Mouse (Mus musculus) hindbrain, postnatal 0 days (tissue): ENCODE data around the gene Adar. TPM values are rescaled to one million over a fixed set of nuclear protein-coding genes. Genes with fewer than 3 reads are reported as not detected.

ENCODE experiments used
- ATAC-seq: fragments of 200-750 bp; cut with Nextera tagmentation; 2 replicates; pipeline ENCODE4 v1.8.0; 2017; ENCODE audit warnings: mild to moderate bottlenecking, moderate TSS enrichment, moderate library complexity
- DNase-seq: peaks from one replicate; pipeline ENCODE4 v3.0.0-alpha.2; 2015; ENCODE audit warnings: low spot score
- H3K27ac ChIP-seq: fragments of 300-500 bp; sonication (generic); 2 replicates; pipeline ENCODE4 v1.5.1; 2014; ENCODE audit warnings: mild to moderate bottlenecking
- H3K27me3 ChIP-seq: fragments of 300-500 bp; sonication (generic); 2 replicates; pipeline ENCODE4 v1.6.1; 2014; ENCODE audit warnings: low read length, mixed read lengths; ENCODE audit not compliant: insufficient read depth
- H3K36me3 ChIP-seq: fragments of 300-500 bp; sonication (generic); 2 replicates; pipeline ENCODE4 v1.6.1; 2014; ENCODE audit warnings: low read length, mixed read lengths; ENCODE audit not compliant: insufficient read depth
- H3K4me1 ChIP-seq: fragments of 300-500 bp; sonication (generic); 2 replicates; pipeline ENCODE4 v1.6.1; 2014; ENCODE audit warnings: antibody characterized with exemption, low read length, mixed read lengths; ENCODE audit not compliant: insufficient read depth
- H3K4me2 ChIP-seq: fragments of 300-500 bp; sonication (generic); 2 replicates; pipeline ENCODE4 v1.6.1; 2014; ENCODE audit warnings: low read depth, mild to moderate bottlenecking, low read length, moderate library complexity, mixed read lengths
- H3K4me3 ChIP-seq: fragments of 300-500 bp; sonication (generic); 2 replicates; pipeline ENCODE4 v1.5.1; 2014; ENCODE audit warnings: low read length
- H3K9ac ChIP-seq: fragments of 300-500 bp; sonication (generic); replicated peaks from 2 replicates; pipeline ENCODE4 v1.6.1; 2014; ENCODE audit warnings: mild to moderate bottlenecking, low read length, moderate library complexity, mixed read lengths
- H3K9me3 ChIP-seq: fragments of 300-500 bp; sonication (generic); 2 replicates; pipeline ENCODE4 v1.6.1; 2016; ENCODE audit warnings: low read length, mixed read lengths
- CTCF ChIP-seq: IDR thresholded peaks from 2 replicates; pipeline ENCODE4 v1.5.1; 2016; ENCODE audit warnings: antibody characterized with exemption, control low read depth, low read depth
- WGBS: fragments of 180-500 bp; shearing (Covaris S2); extraction: QIAGEN DNeasy Blood & Tissue Kit; methylation state at CpG from one replicate; pipeline ENCODE4 v1.1.7; 2014; 5-methylcytosine and 5-hydroxymethylcytosine counted together
- polyA plus RNA-seq: library from polyadenylated mRNA; unstranded; fragments of >200 nt; fragmentation: Nextera tagmentation; extraction: Ambion mirVana; gene quantifications from 2 replicates; pipeline ENCODE4 v1.2.1, GENCODE M21; 2015
- total RNA-seq: library from RNA; depleted of rRNA; stranded (reverse); fragments of >200 nt; gene quantifications from 2 replicates; pipeline ENCODE4 v1.2.3, GENCODE M21; 2014

The Adar gene
- total and polyA plus RNA-seq, 2 experiments from 2014 or later, result 17.3 to 78.0 TPM

DNA sequence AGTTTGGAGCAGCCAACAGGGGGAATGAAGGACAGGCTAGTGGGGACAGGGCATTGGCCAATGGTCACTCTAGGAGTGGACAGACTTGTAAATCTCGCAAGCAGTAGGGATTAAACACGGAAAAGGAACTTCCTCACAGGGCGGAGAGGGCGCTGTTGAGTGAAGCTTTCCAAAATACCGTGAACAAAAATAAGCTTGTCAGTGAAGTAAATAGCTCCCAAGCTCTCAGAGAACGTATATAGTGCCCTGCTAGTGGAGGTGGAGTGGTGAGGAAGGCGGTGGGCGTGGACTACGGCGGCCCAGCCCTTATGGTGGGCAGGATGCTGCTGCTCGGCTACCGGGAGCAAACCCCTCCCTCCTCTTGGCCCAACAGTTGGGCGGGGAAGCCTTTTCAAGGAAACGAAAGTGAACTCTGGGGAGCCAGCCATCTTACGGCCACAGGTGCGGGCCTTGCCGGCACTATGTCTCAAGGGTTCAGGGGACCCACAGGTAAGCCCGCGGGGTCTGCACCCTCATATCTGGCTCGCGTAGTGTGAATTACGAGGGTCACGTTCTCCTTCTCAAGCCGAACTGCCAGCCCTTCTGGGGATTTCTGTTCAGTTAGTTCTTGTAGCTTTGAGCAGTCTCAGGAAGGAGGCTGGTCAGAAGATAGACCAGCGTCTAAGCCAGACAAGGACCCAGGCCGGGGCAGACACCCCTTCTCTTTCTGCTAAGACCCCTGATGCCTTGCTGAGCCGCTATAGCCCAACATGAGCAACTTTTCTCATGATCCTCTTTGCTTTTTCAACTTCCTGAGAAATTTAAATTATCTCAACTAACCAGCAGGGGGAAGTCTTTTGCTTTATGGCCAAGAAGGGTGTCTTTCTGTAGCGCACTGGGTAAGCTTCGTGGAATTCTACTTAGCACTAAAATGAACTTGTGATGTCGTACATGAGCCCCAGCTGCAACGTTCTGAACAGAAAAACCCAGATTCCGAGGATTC, 15.8 kb downstream of the Adar start:
- 3% methylated on average over 32 of the region's 32 CpGs for WGBS
- Histone ChIP-seq H3K27ac (peak overlapping the region; percentile 75), H3K4me2 (peak overlapping the region; percentile 72), H3K4me3 (peak overlapping the region; percentile 47), H3K36me3 (0 out of 2 replicates have a peak, but pooled peaks cover under 1% of the 10 kb centered on the region), H3K27me3 (no peaks in the 10 kb centered on the region), H3K9me3 (no peaks in the 10 kb centered on the region), H3K4me1 (peaks cover 7% of the 10 kb centered on the region), H3K9ac (peak overlapping the region; percentile 52)
- TF ChIP-seq CTCF, result peak; percentile 67
- ATAC-seq (peak; percentile 76), DNase-seq (peak; percentile 72)

DNA sequence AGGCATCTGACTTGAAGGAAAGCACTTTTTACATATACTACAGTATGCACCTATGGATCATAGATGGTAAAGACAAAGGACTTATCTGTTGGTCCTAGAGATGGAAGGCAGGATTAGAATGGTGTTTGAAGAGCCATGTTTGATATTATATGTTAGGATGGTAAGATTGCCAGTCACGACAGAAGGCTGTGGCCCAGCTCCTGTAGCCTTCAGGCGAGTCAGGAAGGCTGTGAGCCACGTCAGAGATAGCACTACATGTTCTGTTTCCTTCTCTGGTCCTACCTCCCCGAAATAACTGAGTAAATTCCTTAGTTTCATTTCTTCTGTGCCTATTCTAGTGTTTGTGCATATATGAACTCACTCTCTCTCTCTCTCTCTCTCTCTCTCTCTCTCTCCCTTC, 17.3 kb downstream of the Adar start:
- ATAC-seq (no peak), DNase-seq (no peak)
- no peak overlapping the region for H3K9ac ChIP-seq
- no peak overlapping the region for H3K4me2 ChIP-seq
- 0 out of 2 replicates have a peak, but pooled peaks cover 8% of the 10 kb centered on the region for H3K36me3 ChIP-seq
- H3K27me3 ChIP-seq, result no peaks in the 10 kb centered on the region
- H3K4me3 ChIP-seq, result no peak overlapping the region
- H3K9me3 ChIP-seq, result no peaks in the 10 kb centered on the region
- TF ChIP-seq CTCF, result no peak
- H3K4me1 ChIP-seq, result peaks cover 7% of the 10 kb centered on the region
- no peak overlapping the region for H3K27ac ChIP-seq
- 86% methylated on average over 4 of the region's 4 CpGs for WGBS

DNA sequence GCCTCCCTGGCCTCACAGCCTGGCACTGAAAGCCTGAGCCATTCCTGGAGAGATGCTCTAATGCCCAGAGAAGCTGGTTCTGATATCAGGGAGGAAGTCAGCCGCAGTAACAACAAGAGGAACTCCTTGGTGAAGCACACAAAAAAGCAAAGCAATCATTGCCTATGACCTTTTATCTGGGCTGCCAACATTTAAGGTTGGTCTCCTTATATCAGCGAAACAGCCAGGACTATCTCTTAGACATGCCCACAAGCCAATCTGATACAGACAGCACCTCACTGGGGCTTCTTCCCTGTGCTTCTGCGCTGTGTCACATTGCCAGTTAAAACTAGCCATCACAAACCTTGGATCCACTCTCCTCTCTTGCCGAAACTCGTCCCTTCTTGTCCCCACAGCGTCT, 23.7 kb downstream of the Adar start:
- no peaks in the 10 kb centered on the region for H3K27me3 ChIP-seq
- no peaks in the 10 kb centered on the region for H3K4me1 ChIP-seq
- H3K9me3 ChIP-seq, result no peaks in the 10 kb centered on the region
- WGBS, result over 99% methylated on average over 6 of the region's 6 CpGs
- H3K27ac ChIP-seq, result no peak overlapping the region
- DNase-seq, result no peak
- no peak for TF ChIP-seq CTCF
- no peak overlapping the region for H3K9ac ChIP-seq
- peaks cover 57% of the 10 kb centered on the region for H3K36me3 ChIP-seq
- no peak for ATAC-seq
- no peak overlapping the region for H3K4me3 ChIP-seq
- no peak overlapping the region for H3K4me2 ChIP-seq

DNA sequence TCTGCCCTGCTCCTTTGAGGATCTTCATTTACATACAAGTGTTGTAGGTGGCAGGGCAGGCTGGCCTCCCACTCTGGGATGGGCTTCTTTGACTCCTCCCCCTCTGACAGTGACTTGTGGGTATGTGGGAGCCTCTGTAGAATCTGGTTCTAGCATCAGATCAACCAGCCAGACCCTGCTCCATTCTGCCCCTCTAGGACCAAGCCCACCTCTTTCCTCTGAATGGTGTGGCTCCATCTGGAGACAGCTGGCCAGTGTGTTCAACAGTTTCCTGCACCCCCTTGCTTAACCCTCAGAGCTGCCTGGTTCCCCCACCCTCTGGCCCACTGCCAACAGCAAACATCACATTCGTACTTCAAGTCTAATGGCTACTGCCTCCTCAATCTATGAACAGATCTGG, 37.5 kb downstream of the Adar start:
- Histone ChIP-seq H3K27me3 (no peaks in the 10 kb centered on the region), H3K36me3 (peaks cover 48% of the 10 kb centered on the region), H3K4me2 (no peak overlapping the region), H3K4me3 (no peak overlapping the region), H3K9ac (no peak overlapping the region), H3K27ac (0 out of 2 replicates have a peak overlapping the region, but pooled peaks have one; percentile 3), H3K4me1 (no peaks in the 10 kb centered on the region), H3K9me3 (no peaks in the 10 kb centered on the region)
- TF ChIP-seq CTCF, result no peak
- DNase-seq (no peak), ATAC-seq (peak; percentile 22; the same call in 1 of the 2 replicates)
- 22% methylated on average over 1 of the region's 1 CpGs for WGBS

DNA sequence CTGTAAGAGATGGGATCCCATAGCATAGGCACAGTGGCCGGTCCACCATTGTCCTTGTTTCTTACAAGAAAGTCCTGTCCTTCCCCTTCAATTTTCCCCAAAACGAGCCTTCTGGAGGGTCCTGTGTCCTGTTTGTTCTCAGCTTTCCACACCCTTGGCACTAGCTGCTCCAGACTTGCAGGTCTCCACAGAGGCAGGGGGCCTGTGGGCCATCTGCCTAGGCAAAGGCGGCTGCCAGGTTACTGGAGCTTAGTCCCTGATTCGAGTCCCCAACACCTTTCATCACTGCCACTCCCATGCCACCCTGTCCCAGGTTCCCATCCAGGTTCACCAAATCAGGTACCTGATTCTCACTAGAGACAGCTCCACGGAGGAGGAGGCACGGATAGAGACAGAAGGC, 40.5 kb downstream of the Adar start:
- peaks cover 28% of the 10 kb centered on the region; the same call in 1 of the 2 replicates for H3K36me3 ChIP-seq
- WGBS, result 72% methylated on average over 6 of the region's 6 CpGs

DNA sequence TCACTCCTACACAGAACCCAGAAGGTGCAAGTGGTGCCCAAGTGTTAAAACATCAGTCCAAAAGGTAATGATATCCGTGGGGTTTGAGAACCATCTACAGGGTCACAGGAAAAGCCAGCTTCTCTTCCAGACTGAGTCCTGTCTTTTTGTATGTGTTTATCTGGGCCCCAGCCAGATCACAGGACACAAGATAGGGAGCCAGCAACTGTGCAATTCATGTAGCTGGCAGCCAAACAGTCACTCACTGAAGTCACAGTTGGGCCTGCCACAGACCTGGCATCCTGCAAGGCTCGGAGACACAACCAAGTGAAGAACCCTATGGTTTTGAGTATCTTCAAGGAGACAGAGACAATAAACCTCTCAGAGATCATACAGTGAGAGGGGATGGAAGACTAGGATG, 43.0 kb downstream of the Adar start:
- no peak overlapping the region for H3K9ac ChIP-seq
- no peak overlapping the region for H3K4me3 ChIP-seq
- no peaks in the 10 kb centered on the region for H3K27me3 ChIP-seq
- DNase-seq, result no peak
- no peak overlapping the region for H3K27ac ChIP-seq
- no peaks in the 10 kb centered on the region for H3K9me3 ChIP-seq
- no peak for TF ChIP-seq CTCF
- H3K4me2 ChIP-seq, result no peak overlapping the region
- peaks cover 5% of the 10 kb centered on the region; the same call in 1 of the 2 replicates for H3K36me3 ChIP-seq
- peaks cover 16% of the 10 kb centered on the region for H3K4me1 ChIP-seq
- ATAC-seq, result no peak
- 75% methylated on average over 2 of the region's 2 CpGs for WGBS

More for the DNA sequence above, 40.5 kb downstream of the Adar start:
- no peak overlapping the region for H3K27ac ChIP-seq
- no peak overlapping the region for H3K4me2 ChIP-seq
- H3K4me1 ChIP-seq, result peaks cover 14% of the 10 kb centered on the region
- no peaks in the 10 kb centered on the region for H3K9me3 ChIP-seq
- ATAC-seq, result no peak
- no peak overlapping the region for H3K9ac ChIP-seq
- TF ChIP-seq CTCF, result no peak
- no peak overlapping the region for H3K4me3 ChIP-seq
- DNase-seq, result no peak
- no peaks in the 10 kb centered on the region for H3K27me3 ChIP-seq
